Mouse (Mus musculus) layer of hippocampus, adult 18-20 months (tissue): ENCODE results near the gene Orai2. TPM values are rescaled to one million over a fixed set of nuclear protein-coding genes. Genes with fewer than 3 reads are reported as not detected.
"Not testable (repeated sequence)": the region's sequence is repeated elsewhere in the genome, so short reads cannot be mapped to it uniquely, and the experiment has no call there.

ENCODE experiments used
- DNase-seq, 2 experiments: peaks; one replicate each; pipeline ENCODE4 v3.0.0; 2022; ENCODE audit warnings: low spot score in 2 of 2
- microRNA-seq, 2 experiments: library from miRNA; unstranded; fragments of <30 nt; microRNA quantifications; one replicate each; pipeline ENCODE4 v1.2.0; 2021
- total RNA-seq, 2 experiments: library from RNA; stranded (reverse); gene quantifications; 2 replicates each; pipeline ENCODE4 v1.2.3; 2021

Orai2 gene
- total RNA-seq, 2 experiments from 2014 or later, result 121 to 132 TPM

DNA sequence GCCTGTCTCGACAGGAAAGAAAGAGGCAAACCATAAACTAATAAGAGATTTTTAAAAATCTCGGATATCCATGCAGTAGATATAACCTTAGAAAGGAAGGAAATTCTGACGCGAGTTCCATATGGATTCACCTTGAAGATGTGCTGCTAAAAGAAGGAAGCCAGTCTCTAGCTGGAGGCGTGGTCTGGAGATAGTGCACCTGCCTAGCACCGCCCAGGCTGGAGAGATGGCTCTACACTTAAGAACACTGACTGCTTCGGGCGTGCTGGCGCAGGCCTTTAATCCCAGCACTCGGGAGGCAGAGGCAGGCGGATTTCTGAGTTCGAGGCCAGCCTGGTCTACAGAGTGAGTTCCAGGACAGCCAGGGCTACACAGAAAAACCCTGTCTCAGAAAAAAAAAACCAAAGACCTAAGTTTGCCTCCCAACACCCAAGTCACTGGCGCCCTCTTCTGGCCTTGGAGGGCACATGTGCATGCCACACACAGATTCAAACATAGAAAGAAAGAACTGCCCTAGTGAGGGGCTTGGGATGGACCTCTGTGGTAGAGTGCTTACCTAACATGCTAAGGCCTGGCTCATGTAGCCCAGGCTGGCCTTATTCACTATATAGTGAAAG, 32.7 kb downstream of the Orai2 start:
- peak in 1 of 2 experiments; percentile 36 for DNase-seq

DNA sequence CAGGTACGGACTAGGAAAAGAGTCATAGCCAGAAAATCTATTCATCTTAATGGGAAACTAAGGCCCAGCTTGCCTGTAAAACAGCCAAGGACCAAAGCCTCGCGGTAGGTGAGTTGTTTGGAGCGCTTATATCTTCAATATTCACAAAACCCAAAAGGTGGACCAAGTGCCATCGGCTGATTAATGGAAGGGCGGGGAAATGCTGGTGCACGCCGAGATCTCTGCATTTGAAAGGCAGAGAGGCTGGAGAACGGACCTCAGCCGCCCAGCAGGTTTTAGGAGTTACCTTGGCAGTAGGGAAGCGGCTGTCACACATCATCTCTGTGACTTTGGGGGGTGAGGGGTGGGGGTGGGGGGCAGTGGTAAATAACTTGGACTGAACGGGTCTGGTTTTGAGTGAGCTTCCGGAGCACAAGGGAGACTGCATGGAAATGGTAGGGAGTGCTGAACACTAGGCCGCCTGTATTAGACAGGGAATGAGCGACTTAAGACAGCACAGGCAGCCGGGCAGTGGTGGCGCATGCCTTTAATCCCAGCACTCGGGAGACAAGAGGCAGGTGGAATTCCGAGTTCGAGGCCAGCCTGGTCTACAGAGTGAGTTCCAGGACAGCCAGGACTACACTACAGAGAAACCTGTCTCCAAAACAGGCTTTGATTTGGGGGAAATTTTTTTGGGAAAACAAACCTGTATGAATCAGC, 34.1 kb downstream of the Orai2 start:
- no peak for DNase-seq

DNA sequence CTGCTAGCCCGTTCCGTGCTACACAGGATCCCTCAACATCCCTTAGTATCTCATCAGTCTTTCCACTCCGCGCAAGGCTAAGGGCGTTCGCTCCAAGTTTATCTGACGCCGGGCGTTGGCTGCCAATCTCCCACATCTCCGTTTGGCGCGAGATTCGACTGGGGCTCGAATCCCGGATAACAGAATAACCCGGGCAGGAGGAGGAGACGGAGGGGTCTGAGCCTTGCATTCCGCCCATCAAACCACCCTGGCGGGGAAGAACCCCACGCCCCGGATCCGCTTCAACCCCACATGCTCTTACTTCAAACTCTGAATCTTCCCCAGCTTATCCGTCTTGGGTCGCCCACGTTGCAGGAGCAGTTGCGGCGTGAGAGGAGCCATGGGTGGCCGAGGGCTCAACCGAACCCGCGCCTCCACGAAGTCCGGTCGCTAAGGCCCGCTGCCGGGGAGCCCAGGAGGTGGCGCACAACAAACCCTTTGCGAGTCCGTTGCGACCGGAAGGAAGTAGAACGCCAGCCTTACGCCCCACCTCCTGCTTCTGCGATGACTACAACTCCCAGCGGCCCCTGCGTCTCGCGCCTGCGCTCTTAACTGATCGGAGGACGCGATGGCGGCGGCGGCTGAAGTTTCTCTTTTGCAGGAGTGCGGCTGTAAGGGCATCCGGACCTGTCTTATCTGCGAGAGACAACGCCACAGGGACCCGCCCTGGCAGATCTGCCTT, 34.8 kb downstream of the Orai2 start, which contains the start of the genes Lrwd1 and Alkbh4:
Gene Lrwd1, minus strand, starts transcription at position 504 of the 721 bp plus-strand sequence.
Gene Alkbh4, plus strand, starts transcription at position 576 of the 721 bp plus-strand sequence.
- peak; percentile 92 to 97 for DNase-seq

DNA sequence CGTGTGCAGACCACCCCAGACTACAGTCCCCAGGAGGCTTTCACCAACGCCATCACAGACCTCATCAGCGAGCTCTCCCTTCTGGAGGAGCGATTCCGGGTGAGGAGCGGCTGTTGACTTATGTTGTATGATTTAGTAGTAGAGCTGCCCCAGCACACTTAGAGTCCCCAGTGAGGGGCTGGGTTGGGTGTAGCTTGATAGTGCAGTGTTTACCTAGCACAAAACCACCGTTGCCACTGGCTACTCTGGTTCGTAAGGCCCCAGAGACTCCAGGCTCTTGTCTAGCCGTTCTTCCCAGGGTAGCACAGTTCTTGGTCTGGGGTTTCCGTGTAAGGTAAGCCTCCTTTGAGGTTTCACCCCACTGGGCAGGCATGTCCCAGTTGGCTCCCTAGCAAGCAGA, 48.3 kb downstream of the Orai2 start:
- no peak for DNase-seq

DNA sequence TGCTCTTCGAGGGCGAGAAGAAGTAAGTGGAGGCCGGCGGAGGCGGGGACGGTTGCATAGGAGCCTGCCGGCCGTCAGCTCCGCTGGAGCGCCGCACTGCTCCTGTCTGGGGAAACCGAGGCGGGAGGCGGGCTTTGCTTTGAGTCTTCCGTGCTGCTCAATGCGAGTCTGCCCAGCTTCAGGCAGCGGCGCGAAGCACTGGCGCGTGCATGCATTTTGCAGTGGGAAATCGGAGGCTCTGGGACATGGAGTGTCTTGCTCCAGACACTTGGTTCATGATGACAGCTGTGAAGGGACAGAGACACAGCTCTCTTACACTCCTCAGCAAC, 53.8 kb downstream of the Orai2 start:
- no peak for DNase-seq

DNA sequence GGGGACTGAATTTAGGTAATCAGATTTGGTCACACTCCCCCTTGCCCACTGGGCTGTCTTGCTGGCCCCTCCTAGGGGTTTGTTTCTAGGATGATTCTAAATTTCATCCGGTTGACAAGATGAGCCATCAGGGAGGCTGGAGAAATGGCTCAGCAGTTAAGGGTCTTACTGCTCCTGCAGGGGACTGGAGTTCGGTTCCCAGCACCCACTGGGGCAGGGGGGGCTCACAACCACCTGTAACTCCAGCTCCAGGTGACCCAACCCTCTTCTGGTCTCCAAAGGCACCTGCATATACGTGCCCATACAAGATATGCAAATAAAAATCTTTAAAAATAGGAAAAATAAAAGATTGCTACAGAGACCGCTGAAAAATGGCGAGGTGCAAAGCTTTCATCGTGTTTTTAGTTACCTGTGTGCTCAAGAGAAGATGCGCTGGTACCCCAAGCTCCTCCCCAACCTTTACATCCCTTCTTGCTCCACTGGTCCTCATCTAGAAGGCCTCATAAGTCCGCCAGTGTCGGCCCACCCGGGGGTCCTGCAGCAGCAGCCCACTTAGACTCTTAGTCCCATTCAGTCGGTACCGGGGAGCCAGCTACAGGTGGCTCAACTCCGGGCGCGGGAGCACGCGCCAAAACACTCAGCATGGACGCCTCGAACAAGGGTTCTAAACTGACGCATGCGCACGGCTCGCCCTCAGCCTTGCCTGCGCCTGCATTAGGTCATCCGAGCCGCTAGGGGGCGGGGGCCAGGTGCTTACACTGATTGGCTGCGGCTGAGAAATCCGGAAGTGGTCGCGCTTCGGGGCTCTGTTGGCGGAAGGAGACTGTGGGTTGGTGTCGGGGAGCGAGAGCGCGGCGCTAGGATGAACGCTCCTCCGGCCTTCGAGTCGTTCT, 54.4 kb downstream of the Orai2 start, which contains the start of gene Polr2j:
Gene Polr2j, plus strand, starts transcription at position 741 of the 893 bp plus-strand sequence.
- DNase-seq, result peak; percentile 95 to 99

DNA sequence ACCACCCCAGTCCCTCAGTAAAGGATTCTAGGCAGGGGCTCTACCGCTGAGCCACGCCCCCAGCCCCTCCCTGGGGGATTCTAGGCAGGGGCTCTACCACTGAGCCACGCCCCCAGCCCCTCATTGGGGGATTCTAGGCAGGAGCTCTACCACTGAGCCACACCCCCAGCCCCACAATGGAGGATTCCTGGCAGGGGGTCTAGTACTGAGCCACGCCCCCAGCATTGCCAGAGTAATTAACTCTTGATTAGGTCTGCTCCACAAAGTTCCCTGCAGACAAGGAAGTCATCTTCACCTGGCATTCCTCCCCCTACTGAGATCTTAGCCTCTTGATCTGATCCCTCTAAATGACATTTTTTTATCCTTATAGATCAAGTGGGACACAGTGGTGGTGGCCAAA, 57.0 kb downstream of the Orai2 start:
- DNase-seq, result not testable (repeated sequence)

DNA sequence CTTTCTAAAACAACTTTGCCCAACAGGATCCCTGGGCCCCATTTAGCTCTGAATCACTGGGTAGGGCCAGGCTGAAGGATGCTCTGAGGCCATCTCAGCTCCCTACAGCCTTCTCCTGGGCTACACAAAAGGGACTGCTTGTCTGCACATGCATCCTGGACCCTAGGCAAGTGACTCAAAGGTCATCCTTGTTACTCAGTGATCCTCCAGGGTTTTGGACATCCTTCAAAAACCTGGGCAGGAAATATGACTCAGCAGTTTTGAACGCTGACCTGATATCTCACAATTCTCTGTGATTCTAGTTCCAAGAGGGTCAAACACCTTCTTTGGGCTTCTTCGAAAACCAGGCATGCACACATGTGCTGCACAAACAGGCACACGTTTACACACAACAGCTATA, 61.5 kb downstream of the Orai2 start:
- DNase-seq, result no peak

DNA sequence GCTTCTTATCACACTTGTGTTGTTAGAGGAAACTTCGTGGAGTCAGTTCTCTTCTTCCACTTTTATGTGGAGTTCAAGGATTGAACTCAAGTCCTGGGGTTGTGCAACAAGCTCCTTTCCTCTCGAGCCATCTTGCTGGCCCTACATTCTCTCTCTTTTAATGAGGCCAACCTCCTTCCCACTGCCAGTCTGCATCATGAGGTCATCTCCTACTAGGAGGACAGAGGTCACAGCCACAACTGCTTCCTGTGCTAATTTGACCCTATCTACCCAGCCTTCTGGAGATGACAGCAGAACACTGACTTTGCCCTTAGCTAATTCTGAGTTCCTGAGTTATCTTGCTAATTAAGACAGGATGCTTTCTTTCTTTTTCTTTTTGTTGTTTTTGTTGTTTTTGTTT, 62.0 kb downstream of the Orai2 start:
- no peak for DNase-seq

DNA sequence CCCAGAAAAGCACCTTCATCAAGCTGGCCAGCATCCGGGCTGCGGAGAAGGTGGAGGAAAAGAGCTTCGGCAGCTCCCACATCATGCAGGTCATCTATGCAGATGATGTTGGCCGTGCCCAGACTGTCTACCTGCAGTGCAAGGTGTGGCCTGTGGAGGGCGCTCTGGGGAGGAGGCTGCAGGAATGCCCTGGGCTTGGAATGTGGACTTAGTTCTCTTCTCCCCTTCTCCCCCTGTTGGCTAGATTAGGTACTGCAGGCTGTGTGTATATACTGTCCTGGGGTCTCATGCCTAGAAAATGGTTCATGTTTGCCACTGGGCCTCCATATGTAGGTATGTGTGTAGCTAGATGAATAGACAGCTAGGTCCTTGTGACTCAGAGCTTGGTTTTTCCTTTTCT, 66.0 kb downstream of the Orai2 start:
- DNase-seq, result no peak

DNA sequence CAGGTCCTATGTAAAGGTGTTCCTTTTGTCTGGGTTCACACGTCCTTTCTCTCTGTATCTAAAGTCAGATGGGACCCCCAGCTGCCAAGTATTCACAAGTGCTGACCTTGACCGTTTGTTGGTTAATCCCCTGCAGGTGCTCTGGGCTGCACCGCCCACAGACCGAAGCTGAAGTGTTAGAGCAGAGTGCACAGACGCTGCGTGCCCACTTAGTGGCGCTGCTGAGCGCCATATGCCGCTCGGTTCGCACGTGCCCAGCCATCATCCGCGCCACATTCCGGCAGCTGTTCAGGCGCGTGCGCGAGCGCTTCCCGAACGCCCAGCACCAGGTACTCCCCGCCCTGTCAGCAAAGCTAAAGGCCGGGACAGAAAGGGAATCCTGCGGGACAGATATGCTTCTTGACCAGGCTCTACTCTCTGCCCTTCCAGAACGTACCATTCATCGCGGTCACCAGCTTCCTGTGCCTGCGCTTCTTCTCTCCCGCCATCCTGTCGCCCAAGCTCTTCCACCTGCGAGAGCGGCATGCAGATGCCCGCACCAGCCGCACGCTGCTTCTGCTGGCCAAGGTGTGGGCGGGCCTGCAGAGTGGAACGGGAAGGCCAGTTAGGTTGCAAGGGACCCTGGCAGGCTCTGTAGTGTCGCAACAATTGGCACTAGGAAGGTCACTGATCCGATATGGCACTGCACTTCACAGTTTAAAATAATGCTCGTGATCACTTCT, 68.3 kb downstream of the Orai2 start:
- peak; percentile 53 to 77 for DNase-seq

DNA sequence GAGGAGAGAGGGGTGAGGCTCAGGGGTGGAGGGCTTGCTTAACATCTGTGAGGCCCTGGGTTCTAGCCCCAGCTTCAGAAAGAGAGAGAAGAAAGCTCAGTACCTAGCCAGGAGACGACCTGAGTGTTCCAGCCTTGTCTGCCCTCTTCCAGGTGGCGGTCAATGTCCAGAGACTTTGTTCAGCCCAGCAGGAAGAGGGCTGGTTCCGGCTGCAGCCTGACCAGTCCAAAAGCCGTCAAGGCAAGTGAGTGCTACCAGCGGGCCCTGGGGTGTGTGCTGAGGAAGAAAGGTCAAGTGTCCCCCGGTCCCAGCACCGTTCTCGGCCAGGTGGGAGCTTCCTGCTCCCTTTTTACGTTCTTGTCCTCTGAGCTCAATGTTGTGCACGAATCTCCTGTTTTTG, 72.0 kb downstream of the Orai2 start:
- DNase-seq, result no peak

Small RNAs within 50 kb of the gene (microRNA-seq; reads per million reads assigned to microRNA genes)
- gene Mir7035, result 0 to 2.3 reads per million in 2 experiments

Other genes starting within 250 kb of the Orai2 start
- gene Ywhag, start 236.1 kb downstream of the Orai2 start, total RNA-seq, result 1,000 to 10,000 TPM; 1,236 to 1,273 TPM
- gene Ssc4d, start 196.2 kb downstream of the Orai2 start, total RNA-seq, result 1 to 10 TPM; 1.1 to 1.4 TPM
- not detected for gene Zp3, start 190.6 kb downstream of the Orai2 start, total RNA-seq
- gene Dtx2, start 175.9 kb downstream of the Orai2 start, total RNA-seq, result 1 to 10 TPM; 8.8 to 9.2 TPM
- not detected for gene Upk3b, start 132.2 kb downstream of the Orai2 start, total RNA-seq
- gene Upk3bl, start 116.2 kb downstream of the Orai2 start, total RNA-seq, result under 1 TPM in 1 of 2 experiments, not detected in 1; 0.52 TPM
- 1 to 10 TPM; 3.3 to 3.8 TPM for gene Rasa4, start 86.8 kb downstream of the Orai2 start, total RNA-seq
- gene Polr2j, start 54.1 kb downstream of the Orai2 start, total RNA-seq, result 10 to 100 TPM; 77.4 to 79.3 TPM
- 10 to 100 TPM; 14.6 to 14.9 TPM for gene Lrwd1, start 34.6 kb downstream of the Orai2 start, total RNA-seq
- 10 to 100 TPM; 11.0 to 11.4 TPM for gene Alkbh4, start 34.6 kb downstream of the Orai2 start, total RNA-seq
- gene Prkrip1, start 28.2 kb upstream of the Orai2 start, total RNA-seq, result 10 to 100 TPM; 38.4 to 45.9 TPM
- 1 to 10 TPM; 6.5 to 7.7 TPM for gene Sh2b2, start 75.8 kb upstream of the Orai2 start, total RNA-seq